Mouse (Mus musculus) urinary bladder, postnatal 4 days (tissue): ENCODE results near the gene Bpifb3.

Experiments used
- DNase-seq, 2 experiments: peaks; one replicate each; pipeline ENCODE4 v3.0.0; 2021 to 2022; ENCODE audit warnings: low spot score in 2 of 2

The Bpifb3 gene

DNA sequence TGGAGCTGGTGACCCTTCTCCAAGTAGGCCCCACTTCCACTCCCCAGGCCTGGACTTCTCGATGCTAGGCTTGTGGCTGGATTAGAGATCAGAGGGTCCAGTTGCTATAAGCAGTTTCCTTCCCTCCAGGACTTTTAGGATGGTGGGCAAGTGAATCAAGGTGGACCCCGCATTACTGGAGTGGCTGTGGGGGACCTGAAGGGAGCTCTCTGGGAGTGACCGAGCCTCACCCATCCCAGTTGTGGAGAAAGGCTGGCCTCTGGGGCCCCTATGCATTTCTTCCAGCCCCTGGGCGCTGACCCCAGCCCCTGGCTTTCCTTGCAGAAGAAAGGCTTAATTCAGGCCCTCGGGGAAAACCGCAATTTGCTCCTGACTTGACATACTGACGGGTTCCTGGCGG lies at the start of gene Bpifb3:
TSS of gene Bpifb3 (plus strand) at position 301 of the 400 bp plus-strand sequence.
- no peak for DNase-seq

DNA sequence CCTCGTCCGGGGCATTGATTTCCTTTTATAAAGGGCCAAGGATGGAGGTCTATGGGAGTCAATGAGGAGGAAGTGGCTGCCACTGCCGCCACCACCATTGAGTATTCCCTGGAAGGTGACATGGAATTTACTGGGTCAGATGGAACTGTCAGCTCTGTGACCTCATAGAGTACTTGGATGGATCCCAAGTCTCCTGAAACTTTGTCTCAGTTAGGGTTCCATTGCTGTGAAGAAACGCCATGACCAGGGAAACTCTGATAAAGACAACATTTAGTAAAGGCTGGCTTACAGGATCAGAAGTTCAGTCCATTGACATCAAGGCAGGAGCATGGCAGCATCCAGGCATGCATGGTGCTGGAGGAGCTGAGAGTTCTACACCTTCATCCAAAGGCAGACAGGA lies 47.0 kb upstream of the Bpifb3 start, which contains the start of gene Sun5:
TSS of gene Sun5 (minus strand) at position 101 of the 400 bp plus-strand sequence.
- DNase-seq = no peak

DNA sequence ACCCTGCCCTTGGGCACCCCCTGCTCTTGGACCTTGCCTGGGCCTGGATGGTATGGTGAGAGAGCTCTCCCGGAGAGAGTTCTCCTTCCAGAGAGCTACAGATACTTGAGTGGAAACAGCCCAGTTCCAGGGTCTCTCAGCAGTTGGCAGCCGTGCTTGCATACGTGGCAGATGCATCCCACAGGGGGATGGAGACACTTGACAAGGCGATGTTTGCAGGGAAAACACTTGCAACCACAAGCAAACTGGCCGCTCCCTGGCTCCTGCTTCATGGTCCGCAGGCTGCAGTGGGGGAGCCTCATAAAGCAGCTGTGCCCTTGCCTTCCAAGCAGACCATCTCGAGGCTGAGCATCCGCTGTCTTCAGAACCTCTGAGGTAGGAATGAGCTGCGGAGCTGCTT lies 43.3 kb upstream of the Bpifb3 start, which contains the start of gene Bpifb2:
TSS of gene Bpifb2 (plus strand) at position 301 of the 400 bp plus-strand sequence.
- no peak for DNase-seq

DNA sequence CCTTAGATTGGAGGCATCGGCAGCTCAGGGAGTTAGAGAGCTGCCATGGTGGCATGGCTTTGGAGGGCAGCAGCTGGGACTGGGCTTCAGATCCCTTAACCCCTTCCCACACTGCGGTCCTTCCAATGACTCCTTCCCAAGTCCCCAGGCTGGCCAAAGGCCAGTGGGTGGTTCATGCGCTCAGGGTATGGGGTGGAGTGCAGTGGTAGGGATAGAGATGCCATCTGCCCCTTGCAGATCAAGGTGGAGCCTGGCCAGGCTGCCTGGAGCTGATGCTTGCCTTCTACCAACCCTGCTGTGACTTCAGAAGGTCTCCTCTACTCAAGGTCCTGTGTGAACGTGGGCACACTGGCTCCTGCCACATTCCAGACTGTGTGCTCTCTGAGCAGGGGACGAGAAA lies 18.9 kb upstream of the Bpifb3 start:
- no peak for DNase-seq

DNA sequence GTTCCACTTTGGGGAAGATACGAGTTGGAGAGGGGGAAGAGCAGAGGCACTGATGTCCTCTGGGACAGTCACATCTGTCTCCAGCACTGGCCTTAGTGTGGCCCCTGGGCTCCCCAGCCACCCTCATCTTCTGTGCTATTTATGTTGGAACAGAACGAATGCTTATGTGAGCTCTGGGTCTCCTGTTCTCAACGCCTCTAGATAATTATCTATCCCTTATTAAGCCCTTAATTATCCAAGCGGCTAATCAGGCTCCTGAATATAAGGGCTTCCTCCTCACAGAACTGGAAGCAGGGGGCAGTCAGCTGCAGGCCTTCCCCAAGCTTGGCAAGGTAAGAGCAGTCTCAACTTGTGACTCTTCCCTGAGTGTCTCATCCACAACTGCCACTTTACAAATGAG lies 17.9 kb upstream of the Bpifb3 start, which contains the start of gene Bpifb6:
TSS of gene Bpifb6 (plus strand) at position 301 of the 400 bp plus-strand sequence.
- no peak for DNase-seq

DNA sequence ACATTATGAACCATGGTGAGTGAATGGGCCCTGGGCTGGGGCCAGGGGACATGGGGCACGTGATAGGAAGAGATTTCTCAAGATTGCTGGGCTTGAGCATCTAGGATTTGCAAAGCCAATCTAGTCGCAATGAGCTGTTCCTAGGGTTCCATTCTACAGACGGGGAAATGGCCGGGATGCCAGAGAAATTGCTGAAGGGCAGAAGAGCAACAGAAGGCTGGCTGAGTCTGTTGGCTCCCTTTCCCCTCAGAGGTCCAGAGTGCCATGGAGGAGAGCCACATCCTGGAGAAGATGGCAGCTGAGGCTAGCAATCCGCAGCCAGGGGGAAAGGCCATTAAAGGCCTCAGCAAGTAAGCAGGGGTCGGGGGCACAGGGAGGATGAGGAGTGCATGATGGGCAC lies 15.3 kb upstream of the Bpifb3 start:
- DNase-seq = no peak

DNA sequence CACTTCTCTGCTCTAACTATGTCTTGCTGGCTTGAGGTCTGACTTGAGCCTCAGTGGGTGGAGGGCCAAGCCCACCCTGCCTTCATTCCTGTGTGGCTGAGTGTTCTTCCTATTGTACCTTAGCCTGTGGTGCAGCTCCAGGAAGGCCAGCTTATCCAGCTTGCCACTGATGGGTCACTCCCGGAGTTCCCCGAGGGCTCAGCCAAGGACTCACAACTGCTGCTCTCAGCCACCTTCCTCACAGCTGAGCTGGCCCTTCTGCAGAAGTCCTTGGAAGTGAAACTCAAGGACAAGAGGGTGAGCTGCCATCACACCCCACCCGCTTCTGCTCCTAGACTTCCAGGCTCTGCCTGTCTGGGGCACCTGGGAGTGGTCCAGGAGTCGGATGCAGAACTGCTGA lies 11.4 kb upstream of the Bpifb3 start:
- no peak for DNase-seq

DNA sequence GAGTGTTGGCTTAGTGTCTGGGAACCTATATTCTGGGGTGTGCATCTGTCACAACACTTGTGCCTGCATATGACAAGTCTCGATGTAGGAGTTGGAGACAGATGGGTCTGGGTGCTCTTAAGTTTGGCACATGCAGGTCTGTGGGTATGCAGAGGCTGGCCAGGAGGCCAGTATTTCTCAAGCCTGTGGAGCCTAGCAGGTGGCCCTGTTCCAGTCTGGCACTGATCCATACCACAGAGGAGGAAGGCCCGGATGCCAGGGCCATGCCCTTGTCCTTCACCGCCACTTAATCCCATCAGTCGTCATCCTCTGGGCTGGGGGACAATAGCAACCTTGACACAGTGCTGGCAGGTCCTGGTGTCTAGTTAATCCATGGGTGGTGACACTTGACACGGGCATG lies 3.9 kb upstream of the Bpifb3 start:
- no peak for DNase-seq

DNA sequence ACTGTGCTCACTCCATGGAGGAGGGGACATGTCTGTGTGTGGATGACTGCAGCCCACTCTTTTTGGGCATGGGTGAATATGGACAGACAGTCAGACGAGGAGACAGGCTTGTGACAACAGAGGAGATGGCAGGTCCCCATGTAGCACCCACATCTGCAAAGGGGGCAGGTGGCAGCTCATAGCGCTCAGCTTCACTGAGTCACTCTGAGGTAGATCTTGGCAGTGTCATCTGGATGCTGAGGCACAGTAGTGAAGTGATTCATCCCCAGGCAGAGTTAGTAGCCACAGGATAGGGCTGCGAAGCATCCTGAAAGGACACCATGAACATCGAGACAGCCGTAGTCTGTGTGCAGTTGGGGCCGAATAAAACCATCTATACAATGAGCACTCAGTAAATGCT lies 3.2 kb downstream of the Bpifb3 start:
- no peak for DNase-seq

DNA sequence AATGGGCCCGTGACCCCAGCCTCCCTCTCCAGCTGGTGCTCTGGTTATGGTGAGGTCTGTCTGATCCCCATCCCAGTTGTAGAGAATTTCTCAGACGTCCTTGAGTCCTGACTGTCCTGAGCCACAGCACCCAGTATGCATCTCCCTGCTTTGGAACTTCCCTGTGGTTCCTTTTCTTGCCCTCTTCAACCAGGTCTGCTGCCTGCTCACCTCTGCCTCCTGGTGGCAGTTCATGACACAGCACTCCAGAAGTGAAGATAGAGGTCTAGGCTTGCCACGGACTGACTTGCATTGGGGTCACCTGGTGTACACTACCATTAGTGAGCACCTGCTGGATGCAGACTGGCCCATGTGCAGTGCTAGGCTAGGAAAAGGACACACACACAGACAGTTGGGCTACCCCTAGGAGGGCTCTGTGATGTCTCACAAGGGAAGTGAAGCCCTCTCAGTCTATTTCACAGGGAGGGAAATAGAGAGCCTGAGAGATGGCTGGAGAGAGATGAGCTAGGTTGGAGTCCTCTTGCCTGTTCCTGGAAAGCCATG lies 11.9 kb downstream of the Bpifb3 start:
- DNase-seq = peak in 1 of 2 experiments; percentile 38

DNA sequence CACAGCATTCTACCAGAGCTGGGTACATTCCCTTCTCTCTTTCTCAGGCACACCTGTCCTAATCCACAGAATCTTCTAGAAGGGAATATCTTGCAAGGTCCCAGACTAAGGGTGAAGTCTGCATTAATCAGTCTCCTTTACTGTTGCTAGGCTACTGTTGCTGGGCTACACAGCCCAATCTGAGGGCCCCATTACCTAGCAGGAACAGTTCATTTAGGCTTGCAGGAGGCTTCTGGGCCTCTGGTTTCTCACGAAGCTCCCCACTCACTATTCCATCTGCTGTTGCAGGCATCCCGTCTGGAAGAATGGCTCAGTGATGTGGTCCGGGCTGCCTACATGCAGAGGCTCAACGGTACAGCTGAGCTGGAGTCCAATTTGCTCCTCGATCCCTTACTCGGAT lies 13.1 kb downstream of the Bpifb3 start:
- DNase-seq = no peak

DNA sequence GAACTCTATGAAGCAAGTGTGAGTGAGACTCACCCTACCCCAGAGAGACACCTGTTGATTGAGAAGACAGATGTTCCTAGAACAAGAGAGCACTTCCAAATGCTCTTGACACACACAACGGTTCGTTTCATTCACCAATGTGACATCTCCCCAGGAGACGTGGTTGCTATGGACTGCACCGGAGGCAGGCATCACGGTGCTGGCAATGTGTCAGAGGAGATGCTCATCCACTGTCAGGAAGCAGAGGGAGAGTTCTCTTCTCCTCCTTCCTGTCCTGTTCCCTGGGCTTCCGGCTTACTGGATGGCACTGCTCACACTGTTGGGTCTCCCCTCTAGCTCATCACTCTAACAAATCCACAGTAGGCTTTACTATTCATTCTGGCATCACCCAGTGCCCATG lies 15.3 kb downstream of the Bpifb3 start:
- no peak for DNase-seq

DNA sequence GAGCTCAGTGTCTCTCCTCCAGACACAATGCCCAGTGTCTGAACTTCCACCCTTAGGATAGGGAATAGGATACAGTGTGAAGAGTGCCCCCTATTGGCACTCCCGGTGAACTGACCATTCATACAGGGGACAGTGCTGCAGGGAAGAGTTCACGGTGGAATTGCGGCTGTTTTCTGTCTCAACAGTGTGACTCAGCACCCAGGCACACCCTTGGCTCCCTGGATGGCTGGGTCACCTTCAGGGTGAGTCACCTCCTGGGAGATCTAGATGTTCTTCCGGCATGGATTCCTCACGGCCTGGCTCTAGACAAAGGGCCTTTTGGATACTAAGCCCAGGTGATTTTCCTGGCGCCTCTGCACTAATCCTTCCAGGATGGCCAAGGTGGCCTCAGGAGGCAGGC lies 17.3 kb downstream of the Bpifb3 start:
- DNase-seq = no peak

DNA sequence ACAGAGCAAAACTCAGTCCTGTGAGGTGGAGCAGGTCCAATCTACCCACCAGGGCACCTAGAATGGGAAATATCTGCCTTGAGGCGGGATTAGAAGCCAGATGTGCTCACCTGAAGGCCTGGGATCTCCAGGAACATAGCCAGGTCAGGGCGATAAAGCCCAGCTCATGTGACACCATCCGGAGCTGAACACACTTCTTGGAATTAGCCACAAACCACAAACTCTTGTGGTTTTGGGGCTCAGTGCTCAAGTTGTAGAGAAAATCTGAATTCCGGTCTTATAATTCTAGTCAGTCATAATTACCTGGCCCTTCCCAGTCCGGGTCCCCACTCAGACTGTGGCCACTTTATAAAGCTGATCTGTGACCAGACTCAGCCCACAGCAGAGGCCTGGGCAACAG lies 19.8 kb downstream of the Bpifb3 start, which contains the start of gene Bpifb4:
TSS of gene Bpifb4 (plus strand) at position 370 of the 400 bp plus-strand sequence.
- no peak for DNase-seq

DNA sequence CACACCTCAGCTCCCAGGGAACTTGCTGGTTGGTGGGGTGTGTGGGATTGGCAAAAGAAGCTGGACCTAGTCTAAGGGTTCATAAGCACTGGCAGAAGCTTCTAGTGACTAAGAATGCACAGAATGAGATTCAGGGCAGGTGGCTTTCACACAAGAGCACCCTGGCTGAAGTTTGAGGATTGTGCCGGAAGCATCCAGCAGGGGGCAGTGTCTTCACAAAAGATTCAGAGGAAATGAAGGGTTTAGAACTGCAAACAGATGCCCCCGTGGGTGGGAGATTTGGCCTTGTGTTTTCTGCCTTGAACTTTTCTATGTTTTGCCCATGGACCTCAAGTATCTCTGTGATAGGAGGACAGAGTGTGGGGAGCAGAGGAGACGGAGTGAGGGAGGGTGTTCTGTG lies 25.5 kb downstream of the Bpifb3 start:
- no peak for DNase-seq

DNA sequence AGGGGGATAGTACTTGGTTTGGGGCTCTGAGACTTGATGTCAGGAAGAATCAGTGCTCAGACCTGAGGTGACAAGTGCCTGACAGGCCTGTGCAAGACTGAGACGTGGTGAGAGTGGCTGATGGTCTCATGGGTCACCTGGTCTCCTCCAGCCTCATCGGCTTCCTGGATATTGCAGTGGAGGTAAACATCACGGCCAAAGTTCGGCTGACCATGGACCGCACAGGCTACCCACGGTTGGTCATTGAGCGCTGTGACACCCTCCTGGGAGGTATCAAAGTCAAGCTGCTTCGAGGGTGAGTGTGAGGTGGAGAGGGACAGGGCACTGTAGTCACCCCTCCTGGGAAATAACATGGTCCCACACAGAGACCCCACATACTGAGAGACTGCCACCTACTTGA lies 26.5 kb downstream of the Bpifb3 start:
- DNase-seq = no peak

DNA sequence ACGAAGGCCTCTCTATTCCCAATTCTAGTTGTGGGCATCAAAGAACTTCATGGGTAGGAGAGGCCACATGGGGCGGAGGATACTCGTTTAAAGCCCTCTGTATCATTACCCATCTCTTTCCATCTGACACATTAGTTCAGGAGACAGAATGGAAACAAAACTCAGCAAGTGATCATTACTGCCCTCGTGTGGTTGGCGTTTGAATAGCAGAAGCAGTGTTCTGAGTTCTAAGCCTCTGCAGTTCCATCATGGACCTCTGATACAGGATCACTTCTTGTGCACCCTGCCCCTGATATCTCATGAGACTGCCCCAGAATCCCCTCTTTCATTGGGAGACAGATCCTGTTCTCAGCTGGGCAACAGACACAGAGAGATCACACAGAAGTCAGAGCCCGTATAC lies 34.9 kb downstream of the Bpifb3 start:
- DNase-seq = no peak

DNA sequence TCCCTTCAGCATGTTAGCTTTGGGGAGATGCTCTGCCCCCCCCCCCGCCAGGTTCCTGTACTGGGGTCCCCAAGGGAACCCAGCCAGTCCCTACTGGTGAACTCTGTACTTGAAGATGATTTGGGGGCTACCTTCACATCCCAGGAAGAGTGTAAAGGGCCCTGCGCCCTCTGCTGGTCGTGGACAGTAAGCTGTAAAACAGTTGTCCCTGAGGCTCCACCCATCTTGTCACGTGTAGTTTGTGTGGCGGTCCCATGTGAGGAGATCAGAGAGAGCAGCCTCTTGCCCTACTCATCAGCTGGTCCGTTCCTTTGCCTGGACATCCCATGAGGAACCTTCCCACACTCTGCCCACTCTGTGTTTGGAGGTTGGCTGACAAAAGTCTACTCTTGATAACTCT lies 35.8 kb downstream of the Bpifb3 start:
- DNase-seq = no peak

DNA sequence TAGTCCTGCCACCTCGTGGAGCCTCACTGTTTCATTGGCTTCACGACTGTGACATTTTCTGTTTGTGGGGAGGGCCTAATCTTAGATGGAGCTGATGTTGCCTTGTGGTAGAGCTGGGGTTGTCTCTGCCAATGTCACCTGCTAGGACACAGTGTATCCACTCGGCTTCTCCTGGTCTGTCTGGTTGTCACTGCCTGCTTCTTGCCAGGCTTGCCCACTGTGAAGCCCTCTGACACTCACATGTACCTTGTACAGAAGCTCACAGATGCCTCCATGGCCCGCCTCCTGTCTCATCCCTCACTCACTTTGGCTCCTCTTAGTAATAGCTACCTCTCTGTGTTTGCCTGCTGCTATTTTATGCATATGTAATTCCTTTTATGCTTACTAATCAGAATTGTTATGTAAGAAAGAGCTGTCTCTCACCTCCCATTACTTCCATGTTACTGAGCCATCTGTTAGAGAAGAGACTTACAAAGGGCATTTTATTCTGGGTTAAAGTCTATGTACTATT lies 44.8 kb downstream of the Bpifb3 start:
- DNase-seq = no peak

DNA sequence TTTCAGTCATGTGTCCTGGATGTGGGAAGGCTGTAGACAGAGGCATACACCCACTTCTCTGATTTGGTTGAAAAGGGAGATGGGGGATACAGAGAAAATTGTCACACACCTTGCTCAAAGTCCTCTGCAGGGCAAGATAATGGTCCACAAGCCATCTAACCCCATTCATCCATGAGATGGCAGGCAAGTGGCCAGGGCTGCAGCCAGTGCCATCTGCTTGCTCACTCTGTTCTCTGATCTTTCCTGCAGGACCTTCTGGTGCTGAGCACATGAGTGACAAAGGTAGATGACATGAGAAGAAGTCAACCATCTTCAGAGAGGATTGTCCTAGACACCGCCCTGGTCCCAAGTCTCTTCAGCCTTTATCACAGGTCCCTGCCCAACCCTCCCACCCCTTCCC lies 45.3 kb downstream of the Bpifb3 start:
- no peak for DNase-seq

DNA sequence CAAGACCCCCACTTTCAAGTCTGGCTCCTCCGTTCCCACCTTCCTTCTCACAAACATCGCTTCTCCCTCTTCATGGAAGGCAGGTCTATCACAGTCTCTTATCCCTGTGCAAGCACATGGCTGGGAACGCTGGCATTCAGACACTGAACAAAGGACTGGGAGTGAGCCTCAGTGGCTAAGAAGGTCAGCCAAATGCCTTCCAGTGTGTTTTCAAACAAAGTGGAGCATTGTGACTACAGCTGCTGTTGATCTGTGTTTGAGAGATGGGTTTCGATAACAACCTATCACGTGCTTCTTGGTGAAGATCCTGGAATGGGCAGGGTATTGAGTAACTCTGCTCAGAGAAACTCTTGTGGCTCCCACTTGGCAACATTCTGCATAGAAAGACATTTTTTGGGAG lies 52.2 kb downstream of the Bpifb3 start:
- DNase-seq = no peak

DNA sequence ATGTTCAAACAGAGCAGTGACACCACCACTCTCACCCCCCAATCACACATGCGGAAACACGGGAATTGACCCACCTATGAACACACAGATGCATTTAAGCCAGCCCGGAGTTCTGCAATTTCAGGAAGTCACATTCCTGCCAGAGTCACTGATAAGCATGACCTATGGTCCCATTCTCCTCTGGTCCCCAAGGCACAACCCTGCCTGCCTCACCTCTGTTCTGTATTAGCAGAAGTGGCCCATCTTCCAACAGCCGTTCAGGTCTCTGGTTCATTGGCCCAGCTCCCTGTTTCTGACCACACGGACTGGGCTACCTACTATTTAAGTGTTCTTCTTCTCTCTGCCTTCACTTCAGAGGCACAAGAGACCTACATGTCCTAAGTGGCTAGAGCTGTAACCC lies 56.6 kb downstream of the Bpifb3 start, which contains the start of gene Bpifa6:
TSS of gene Bpifa6 (plus strand) at position 364 of the 400 bp plus-strand sequence.
- no peak for DNase-seq
